Mouse (Mus musculus): ENCODE measurements at regions not wholly inside any gene's neighbourhood (a gene's known extent, or its start where the extent isn't known, plus 50 kb on each side); places are given as distances from the start of the nearest gene placed in this dataset.

- Histone ChIP-seq H3K27ac (replicated peaks; ENCODE audit: low read depth, low read length) (no peak overlapping the region), H3K27me3 (ENCODE audit: control insufficient read depth, insufficient read depth, low read length) (no peaks in the 10 kb centered on the region), H3K4me2 (ENCODE audit: low read depth, severe bottlenecking) (no peak overlapping the region), H3K9me3 (ENCODE audit: control insufficient read depth, low read length) (no peaks in the 10 kb centered on the region), H3K4me3 (ENCODE audit: low read depth, low read length) (no peak overlapping the region), H3K4me1 (ENCODE audit: control insufficient read depth, insufficient read depth, low read length) (peaks cover 4% of the 10 kb centered on the region), H3K36me3 (ENCODE audit: control insufficient read depth, insufficient read depth, low read length) (no peaks in the 10 kb centered on the region), H3K9ac (ENCODE audit: low read length) (no peak overlapping the region)
- 74% methylated on average over 5 of the region's 5 CpGs for WGBS
- DNase-seq (ENCODE audit: low spot score): no peak
- no peak for ATAC-seq (ENCODE audit: insufficient number of reproducible peaks, low FRiP score, low TSS enrichment, low read depth)
Measured at GRCm38 (mm10) chr14:98829958-98830633, 164.0 kb downstream of the Rpl36a-ps1 start.

DNA sequence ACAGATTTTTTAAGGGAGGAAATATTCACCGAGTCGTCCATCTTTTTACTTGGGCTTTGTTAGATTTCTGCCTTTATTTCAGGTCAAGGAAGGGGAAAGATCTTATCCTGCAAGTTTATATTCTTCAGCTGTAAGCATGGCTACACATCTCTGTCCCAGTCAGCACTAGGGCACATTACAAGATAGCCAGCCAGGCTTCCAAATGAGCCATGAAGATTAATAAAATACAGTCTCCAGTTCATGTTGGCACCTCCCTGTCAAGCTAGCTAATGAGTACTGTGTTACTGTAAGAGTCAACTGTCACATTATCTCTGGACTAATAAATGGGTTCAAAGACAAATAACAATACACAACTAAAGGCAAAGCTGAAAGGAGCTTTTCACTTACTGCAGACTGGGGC lies 166.6 kb downstream of the Rpl36a-ps1 start:
- Histone ChIP-seq H3K4me1 (ENCODE audit: control insufficient read depth, insufficient read depth, low read length) (no peaks in the 10 kb centered on the region), H3K4me2 (ENCODE audit: low read depth, severe bottlenecking) (no peak overlapping the region), H3K36me3 (ENCODE audit: control insufficient read depth, insufficient read depth, low read length) (no peaks in the 10 kb centered on the region), H3K27me3 (ENCODE audit: control insufficient read depth, insufficient read depth, low read length) (no peaks in the 10 kb centered on the region), H3K9ac (ENCODE audit: low read length) (no peak overlapping the region), H3K4me3 (ENCODE audit: low read depth, low read length) (no peak overlapping the region), H3K27ac (replicated peaks; ENCODE audit: low read depth, low read length) (no peak overlapping the region), H3K9me3 (ENCODE audit: control insufficient read depth, low read length) (no peaks in the 10 kb centered on the region)
- WGBS: 92% methylated on average over 2 of the region's 2 CpGs
- DNase-seq (ENCODE audit: low spot score) (no peak), ATAC-seq (ENCODE audit: insufficient number of reproducible peaks, low FRiP score, low TSS enrichment, low read depth) (no peak)

DNA sequence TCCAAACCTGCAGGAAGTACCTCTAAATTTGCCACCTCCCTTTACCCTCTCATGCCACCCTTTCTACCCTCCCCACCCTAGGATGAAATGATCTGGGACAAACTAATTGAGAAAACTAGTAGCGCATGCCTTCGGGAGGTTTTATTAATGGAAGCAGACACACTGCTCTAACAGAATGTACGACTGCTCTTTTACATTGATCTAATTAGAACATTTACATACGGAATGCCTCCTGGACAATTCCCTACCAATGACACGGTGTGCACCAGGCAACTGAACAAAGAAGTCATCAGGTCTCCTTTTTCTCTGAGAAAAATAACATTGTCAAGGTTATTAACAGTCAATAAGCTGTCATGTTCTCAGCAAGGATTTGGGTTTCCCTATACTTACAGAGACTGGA lies 180.5 kb downstream of the Rpl36a-ps1 start:
- no peak overlapping the region for H3K27ac ChIP-seq (replicated peaks; ENCODE audit: low read depth, low read length)
- H3K4me3 ChIP-seq (ENCODE audit: low read depth, low read length): no peak overlapping the region
- no peak overlapping the region for H3K4me2 ChIP-seq (ENCODE audit: low read depth, severe bottlenecking)
- 83% methylated on average over 5 of the region's 5 CpGs for WGBS
- H3K4me1 ChIP-seq (ENCODE audit: control insufficient read depth, insufficient read depth, low read length): no peaks in the 10 kb centered on the region
- H3K36me3 ChIP-seq (ENCODE audit: control insufficient read depth, insufficient read depth, low read length): no peaks in the 10 kb centered on the region
- ATAC-seq (ENCODE audit: insufficient number of reproducible peaks, low FRiP score, low TSS enrichment, low read depth) (no peak), DNase-seq (ENCODE audit: low spot score) (no peak)
- H3K27me3 ChIP-seq (ENCODE audit: control insufficient read depth, insufficient read depth, low read length): no peaks in the 10 kb centered on the region
- no peaks in the 10 kb centered on the region for H3K9me3 ChIP-seq (ENCODE audit: control insufficient read depth, low read length)
- no peak overlapping the region for H3K9ac ChIP-seq (ENCODE audit: low read length)

DNA sequence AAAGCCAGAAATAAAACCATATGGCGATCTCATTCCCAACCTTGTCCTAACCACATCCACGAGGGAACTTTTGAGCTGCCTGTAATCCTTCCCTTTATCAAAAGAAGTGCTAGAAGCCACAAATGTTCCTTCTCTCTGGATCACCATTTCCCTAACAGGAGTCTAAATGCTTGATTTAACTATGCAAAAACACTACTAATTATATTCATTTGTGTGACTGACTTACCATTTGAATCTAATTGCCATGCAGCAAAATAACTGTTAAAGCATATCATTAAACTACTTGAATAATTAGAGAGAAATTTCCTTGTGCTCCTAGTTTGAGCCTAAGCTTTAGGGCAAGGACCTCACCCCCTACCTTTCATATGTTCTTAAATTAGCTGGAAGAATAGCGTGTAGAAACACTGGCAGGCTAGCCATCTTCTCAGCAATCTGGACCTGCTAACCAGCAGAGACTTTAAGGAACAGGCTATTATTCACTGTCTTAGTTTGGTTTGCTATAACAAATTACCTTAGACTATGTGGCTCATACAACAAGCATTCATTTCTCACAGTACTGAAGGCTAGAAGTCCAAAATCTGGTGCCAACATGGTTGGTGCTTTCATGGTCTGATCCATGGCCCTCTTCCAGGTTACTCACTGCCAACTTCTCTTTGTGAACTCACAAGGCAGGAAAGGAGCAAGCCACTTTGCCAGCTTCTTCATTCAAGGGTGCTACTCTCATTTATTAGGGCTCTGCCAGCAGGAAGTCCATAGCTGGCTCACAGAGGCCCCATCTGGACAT lies 183.7 kb downstream of the Rpl36a-ps1 start:
- no peaks in the 10 kb centered on the region for H3K9me3 ChIP-seq (ENCODE audit: control insufficient read depth, low read length)
- H3K27ac ChIP-seq (replicated peaks; ENCODE audit: low read depth, low read length): no peak overlapping the region
- DNase-seq (ENCODE audit: low spot score) (no peak), ATAC-seq (ENCODE audit: insufficient number of reproducible peaks, low FRiP score, low TSS enrichment, low read depth) (no peak)
- no peaks in the 10 kb centered on the region for H3K36me3 ChIP-seq (ENCODE audit: control insufficient read depth, insufficient read depth, low read length)
- H3K4me1 ChIP-seq (ENCODE audit: control insufficient read depth, insufficient read depth, low read length): no peaks in the 10 kb centered on the region
- 70% methylated on average over 3 of the region's 3 CpGs for WGBS
- H3K4me2 ChIP-seq (ENCODE audit: low read depth, severe bottlenecking): no peak overlapping the region
- no peak overlapping the region for H3K4me3 ChIP-seq (ENCODE audit: low read depth, low read length)
- H3K27me3 ChIP-seq (ENCODE audit: control insufficient read depth, insufficient read depth, low read length): no peaks in the 10 kb centered on the region
- H3K9ac ChIP-seq (ENCODE audit: low read length): no peak overlapping the region

DNA sequence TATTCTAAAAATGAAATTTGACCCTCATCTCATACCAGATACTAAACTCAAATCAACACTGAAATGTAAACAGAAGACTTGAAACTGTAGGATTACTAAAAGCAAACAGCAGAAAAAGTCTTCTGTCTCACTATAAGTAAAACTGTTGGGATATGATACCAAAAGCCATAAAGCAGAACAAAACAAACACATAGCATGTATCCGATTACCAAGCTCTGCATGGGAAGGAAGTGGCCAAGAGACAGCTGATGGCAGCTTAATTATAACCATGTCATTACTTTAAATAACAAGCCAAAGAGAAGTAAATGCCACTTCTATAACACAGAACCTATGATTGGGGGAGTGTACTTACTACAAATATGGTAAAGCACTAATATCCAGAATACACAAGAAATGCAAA lies 186.0 kb downstream of the Rpl36a-ps1 start:
- DNase-seq (ENCODE audit: low spot score): no peak

DNA sequence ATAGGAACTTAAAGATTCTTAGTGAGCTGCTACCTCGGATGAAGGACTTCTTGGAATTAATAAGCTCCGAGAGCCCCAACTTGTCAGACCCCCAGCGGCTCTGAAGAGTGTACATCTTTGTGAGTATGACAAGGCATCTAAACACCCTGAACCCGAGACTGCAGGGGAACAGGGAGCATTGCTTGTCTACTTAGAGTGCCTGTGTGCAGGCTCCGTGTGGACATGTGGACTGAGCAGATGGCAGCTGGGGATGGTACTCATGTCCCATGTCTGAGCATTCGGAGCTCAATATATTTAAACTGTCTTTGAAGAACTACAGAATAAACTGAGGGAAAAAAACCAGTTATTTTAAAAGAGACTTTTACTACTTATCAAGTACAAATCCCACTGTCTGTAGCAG lies 189.1 kb downstream of the Rpl36a-ps1 start:
- H3K36me3 ChIP-seq (ENCODE audit: control insufficient read depth, insufficient read depth, low read length): no peaks in the 10 kb centered on the region
- no peaks in the 10 kb centered on the region for H3K27me3 ChIP-seq (ENCODE audit: control insufficient read depth, insufficient read depth, low read length)
- H3K4me3 ChIP-seq (ENCODE audit: low read depth, low read length): no peak overlapping the region
- WGBS: 85% methylated on average over 6 of the region's 6 CpGs
- no peak overlapping the region for H3K27ac ChIP-seq (replicated peaks; ENCODE audit: low read depth, low read length)
- no peaks in the 10 kb centered on the region for H3K9me3 ChIP-seq (ENCODE audit: control insufficient read depth, low read length)
- no peak overlapping the region for H3K4me2 ChIP-seq (ENCODE audit: low read depth, severe bottlenecking)
- no peaks in the 10 kb centered on the region for H3K4me1 ChIP-seq (ENCODE audit: control insufficient read depth, insufficient read depth, low read length)
- DNase-seq (ENCODE audit: low spot score) (no peak), ATAC-seq (ENCODE audit: insufficient number of reproducible peaks, low FRiP score, low TSS enrichment, low read depth) (no peak)
- no peak overlapping the region for H3K9ac ChIP-seq (ENCODE audit: low read length)

More for the DNA sequence above, 186.0 kb downstream of the Rpl36a-ps1 start:
- no peaks in the 10 kb centered on the region for H3K9me3 ChIP-seq (ENCODE audit: control insufficient read depth, low read length)
- ATAC-seq (ENCODE audit: insufficient number of reproducible peaks, low FRiP score, low TSS enrichment, low read depth): no peak
- H3K4me2 ChIP-seq (ENCODE audit: low read depth, severe bottlenecking): no peak overlapping the region
- no peaks in the 10 kb centered on the region for H3K4me1 ChIP-seq (ENCODE audit: control insufficient read depth, insufficient read depth, low read length)
- H3K9ac ChIP-seq (ENCODE audit: low read length): no peak overlapping the region
- 61% methylated on average over 1 of the region's 1 CpGs for WGBS
- H3K36me3 ChIP-seq (ENCODE audit: control insufficient read depth, insufficient read depth, low read length): no peaks in the 10 kb centered on the region
- H3K4me3 ChIP-seq (ENCODE audit: low read depth, low read length): no peak overlapping the region
- H3K27ac ChIP-seq (replicated peaks; ENCODE audit: low read depth, low read length): no peak overlapping the region
- H3K27me3 ChIP-seq (ENCODE audit: control insufficient read depth, insufficient read depth, low read length): no peaks in the 10 kb centered on the region

DNA sequence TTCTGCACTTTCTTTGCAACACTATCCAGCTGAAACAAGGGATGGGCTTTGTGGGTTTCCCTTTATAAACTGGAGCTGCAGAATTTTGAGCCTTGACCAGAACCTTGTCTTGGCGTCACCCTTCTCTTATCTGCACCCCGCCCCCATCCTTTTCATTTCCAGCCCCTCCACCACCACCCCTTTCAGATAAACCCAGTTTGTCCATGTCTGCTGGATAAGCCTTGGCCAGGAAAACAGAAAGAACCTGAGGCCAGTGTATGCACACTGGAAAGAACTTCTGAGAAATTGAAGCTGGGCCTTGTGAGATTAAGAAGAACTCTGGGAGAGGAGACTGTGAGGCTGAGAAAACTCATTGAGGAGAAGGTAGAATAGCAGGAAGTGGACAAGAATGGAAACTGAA lies 192.8 kb downstream of the Rpl36a-ps1 start:
- H3K4me2 ChIP-seq (ENCODE audit: low read depth, severe bottlenecking): no peak overlapping the region
- no peak overlapping the region for H3K4me3 ChIP-seq (ENCODE audit: low read depth, low read length)
- no peak overlapping the region for H3K9ac ChIP-seq (ENCODE audit: low read length)
- WGBS: 87% methylated on average over 2 of the region's 2 CpGs
- ATAC-seq (ENCODE audit: insufficient number of reproducible peaks, low FRiP score, low TSS enrichment, low read depth) (no peak), DNase-seq (ENCODE audit: low spot score) (no peak)
- no peaks in the 10 kb centered on the region for H3K9me3 ChIP-seq (ENCODE audit: control insufficient read depth, low read length)
- no peaks in the 10 kb centered on the region for H3K36me3 ChIP-seq (ENCODE audit: control insufficient read depth, insufficient read depth, low read length)
- no peaks in the 10 kb centered on the region for H3K27me3 ChIP-seq (ENCODE audit: control insufficient read depth, insufficient read depth, low read length)
- no peak overlapping the region for H3K27ac ChIP-seq (replicated peaks; ENCODE audit: low read depth, low read length)
- H3K4me1 ChIP-seq (ENCODE audit: control insufficient read depth, insufficient read depth, low read length): no peaks in the 10 kb centered on the region

DNA sequence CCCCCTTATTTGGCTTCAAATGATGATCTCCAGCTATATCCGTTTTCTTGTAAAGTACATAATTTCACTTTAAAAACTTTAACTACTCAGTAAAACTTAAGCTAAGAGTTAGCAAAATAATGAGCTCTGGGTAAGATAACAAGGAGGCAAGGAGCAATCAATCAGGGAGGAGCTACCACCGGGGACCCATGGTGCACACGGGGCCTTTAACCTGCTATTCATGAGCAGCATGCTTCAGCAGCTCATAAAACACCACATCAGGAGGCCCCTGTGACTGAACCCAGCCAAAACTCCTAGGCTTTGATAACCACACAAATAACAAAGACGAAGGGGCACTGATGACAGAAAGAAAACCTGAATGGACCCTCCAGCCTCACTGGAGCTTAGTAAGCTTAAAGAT lies 202.1 kb downstream of the Rpl36a-ps1 start:
- peak; percentile 34 for DNase-seq (ENCODE audit: low spot score)
- no peaks in the 10 kb centered on the region for H3K4me1 ChIP-seq (ENCODE audit: control insufficient read depth, insufficient read depth, low read length)
- H3K4me2 ChIP-seq (ENCODE audit: low read depth, severe bottlenecking): no peak overlapping the region
- 19% methylated on average over 4 of the region's 4 CpGs for WGBS
- ATAC-seq (ENCODE audit: insufficient number of reproducible peaks, low FRiP score, low TSS enrichment, low read depth): 0 out of 2 replicates have a peak, but pooled peaks have one; percentile 44
- no peak overlapping the region for H3K9ac ChIP-seq (ENCODE audit: low read length)
- no peaks in the 10 kb centered on the region for H3K9me3 ChIP-seq (ENCODE audit: control insufficient read depth, low read length)
- no peaks in the 10 kb centered on the region for H3K27me3 ChIP-seq (ENCODE audit: control insufficient read depth, insufficient read depth, low read length)
- no peak overlapping the region for H3K4me3 ChIP-seq (ENCODE audit: low read depth, low read length)
- no peak overlapping the region for H3K27ac ChIP-seq (replicated peaks; ENCODE audit: low read depth, low read length)
- H3K36me3 ChIP-seq (ENCODE audit: control insufficient read depth, insufficient read depth, low read length): no peaks in the 10 kb centered on the region
